Mouse (Mus musculus) hindbrain, embryonic 16.5 days (tissue): ENCODE results near the gene Eed. TPM values are rescaled to one million over a fixed set of nuclear protein-coding genes. Genes with fewer than 3 reads are reported as not detected.

Experiments
- ATAC-seq: fragments of 200-750 bp; cut with Nextera tagmentation; 2 replicates; pipeline ENCODE4 v1.8.0; 2017; ENCODE audit warnings: moderate TSS enrichment, moderate library complexity
- H3K27ac ChIP-seq: fragments of 300-500 bp; sonication (generic); 2 replicates; pipeline ENCODE4 v1.5.1; 2014; ENCODE audit warnings: low read depth, mild to moderate bottlenecking, control low read depth, low read length, moderate library complexity
- H3K27me3 ChIP-seq: fragments of 300-500 bp; sonication (generic); replicated peaks from 2 replicates; pipeline ENCODE4 v1.6.1; 2014; ENCODE audit warnings: low read length; ENCODE audit not compliant: control insufficient read depth, insufficient read depth
- H3K36me3 ChIP-seq: fragments of 300-500 bp; sonication (generic); 2 replicates; pipeline ENCODE4 v1.6.1; 2014; ENCODE audit warnings: mild to moderate bottlenecking, low read length, moderate library complexity, mixed read lengths; ENCODE audit not compliant: control insufficient read depth, insufficient read depth
- H3K4me1 ChIP-seq: fragments of 300-500 bp; sonication (generic); 2 replicates; pipeline ENCODE4 v1.6.1; 2014; ENCODE audit warnings: low read depth, low read length; ENCODE audit not compliant: control insufficient read depth, insufficient read depth
- H3K4me2 ChIP-seq: fragments of 300-500 bp; sonication (generic); 2 replicates; pipeline ENCODE4 v1.6.1; 2014; ENCODE audit warnings: mild to moderate bottlenecking, low read length, control low read depth, moderate library complexity
- H3K4me3 ChIP-seq: fragments of 300-500 bp; sonication (generic); 2 replicates; pipeline ENCODE4 v1.5.1; 2014; ENCODE audit warnings: mild to moderate bottlenecking, low read length, control low read depth, moderate library complexity
- H3K9ac ChIP-seq: fragments of 300-500 bp; sonication (generic); 2 replicates; pipeline ENCODE4 v1.6.1; 2014; ENCODE audit warnings: low read depth, mild to moderate bottlenecking, control low read depth, low read length, moderate library complexity
- H3K9me3 ChIP-seq: fragments of 300-500 bp; sonication (generic); 2 replicates; pipeline ENCODE4 v1.6.1; 2014; ENCODE audit warnings: mild to moderate bottlenecking, low read length, moderate library complexity; ENCODE audit not compliant: control insufficient read depth
- WGBS: fragments of 180-500 bp; shearing (Covaris S2); extraction: QIAGEN DNeasy Blood & Tissue Kit; methylation state at CpG from one replicate; pipeline ENCODE4 v1.1.7; 2014; 5-methylcytosine and 5-hydroxymethylcytosine counted together
- polyA plus RNA-seq: library from polyadenylated mRNA; unstranded; fragments of >200 nt; fragmentation: Nextera tagmentation; extraction: Ambion mirVana; gene quantifications from 2 replicates; pipeline ENCODE4 v1.2.1, GENCODE M21; 2015

The Eed gene
- polyA plus RNA-seq, 1 experiment from 2014 or later = 24.9 TPM

DNA sequence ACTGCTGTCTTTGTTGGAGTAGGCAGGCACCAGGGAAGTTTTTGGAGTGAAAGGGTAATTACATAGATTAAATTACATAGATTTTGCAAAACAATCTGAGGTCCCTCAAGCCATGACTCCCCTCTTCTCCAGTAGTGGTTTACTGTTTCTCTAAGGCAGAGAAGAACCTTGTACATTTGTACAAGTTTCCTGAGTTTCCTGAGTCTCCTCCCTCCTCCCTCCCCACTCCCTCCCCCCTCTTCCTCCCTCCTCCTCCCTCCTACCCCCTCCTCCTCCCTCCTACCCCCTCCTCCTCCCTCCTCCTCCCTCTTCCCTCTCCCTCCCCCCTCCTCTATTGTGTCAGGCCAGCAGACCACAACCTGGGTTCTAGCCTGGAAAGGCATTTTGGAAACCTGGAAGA, 3.6 kb upstream of the Eed start:
- H3K27ac ChIP-seq = no peak overlapping the region
- no peak for ATAC-seq
- no peaks in the 10 kb centered on the region for H3K36me3 ChIP-seq
- peaks cover 5% of the 10 kb centered on the region for H3K4me1 ChIP-seq
- no peak overlapping the region for H3K4me2 ChIP-seq
- H3K4me3 ChIP-seq = no peak overlapping the region
- H3K9ac ChIP-seq = no peak overlapping the region
- H3K27me3 ChIP-seq = no peaks in the 10 kb centered on the region
- no peaks in the 10 kb centered on the region for H3K9me3 ChIP-seq

DNA sequence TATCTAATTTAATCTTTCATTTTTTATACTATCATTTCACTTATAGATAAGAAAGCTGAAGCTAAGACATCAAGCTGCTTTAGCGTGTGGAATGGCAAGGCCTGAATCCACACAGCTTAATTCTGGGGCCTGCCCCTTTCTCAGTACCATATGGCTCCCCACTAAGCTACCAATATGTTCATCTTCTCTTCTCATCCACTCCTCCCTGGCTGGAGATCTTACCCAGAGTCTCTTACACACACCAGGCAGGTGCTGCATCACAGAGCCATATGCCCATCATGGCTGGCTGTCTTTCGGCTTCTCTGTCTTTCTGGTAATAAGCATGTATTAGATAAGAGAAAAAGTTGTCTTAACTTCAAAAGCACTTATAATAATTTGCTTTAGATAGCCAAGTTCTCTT, 2.7 kb upstream of the Eed start:
- Histone ChIP-seq H3K9ac (no peak overlapping the region), H3K4me3 (no peak overlapping the region), H3K4me1 (peaks cover 12% of the 10 kb centered on the region), H3K27me3 (no peaks in the 10 kb centered on the region), H3K36me3 (no peaks in the 10 kb centered on the region), H3K4me2 (no peak overlapping the region), H3K27ac (no peak overlapping the region), H3K9me3 (no peaks in the 10 kb centered on the region)
- WGBS = 88% methylated on average over 2 of the region's 2 CpGs
- ATAC-seq = no peak

DNA sequence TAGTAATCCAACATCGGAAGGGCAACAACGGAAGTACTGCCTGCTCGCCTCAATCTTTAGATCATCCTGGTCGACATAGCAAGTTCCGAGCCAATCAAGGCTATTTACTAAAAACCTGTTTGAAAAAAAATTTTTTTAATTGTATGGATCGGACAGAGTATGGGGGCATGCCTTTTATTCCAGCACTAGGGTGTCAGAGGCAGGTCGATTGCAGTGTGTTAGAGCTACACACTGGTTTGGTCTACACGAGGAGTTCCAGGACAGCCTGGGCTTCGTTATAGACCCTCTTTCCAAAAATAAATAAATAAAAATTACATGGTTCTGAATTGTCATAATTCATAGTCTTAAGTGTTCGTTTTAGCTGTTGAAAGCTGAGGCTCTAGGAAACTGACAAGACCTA, 774 bp upstream of the Eed start:
- Histone ChIP-seq H3K27ac (peak overlapping the region; percentile 100), H3K9me3 (no peaks in the 10 kb centered on the region), H3K36me3 (no peaks in the 10 kb centered on the region), H3K4me2 (peak overlapping the region; percentile 88), H3K4me1 (peaks cover 12% of the 10 kb centered on the region), H3K9ac (peak overlapping the region; percentile 86), H3K4me3 (peak overlapping the region; percentile 88), H3K27me3 (no peaks in the 10 kb centered on the region)
- ATAC-seq = peak; percentile 28; the same call in 1 of the 2 replicates
- WGBS = 14% methylated on average over 10 of the region's 10 CpGs

DNA sequence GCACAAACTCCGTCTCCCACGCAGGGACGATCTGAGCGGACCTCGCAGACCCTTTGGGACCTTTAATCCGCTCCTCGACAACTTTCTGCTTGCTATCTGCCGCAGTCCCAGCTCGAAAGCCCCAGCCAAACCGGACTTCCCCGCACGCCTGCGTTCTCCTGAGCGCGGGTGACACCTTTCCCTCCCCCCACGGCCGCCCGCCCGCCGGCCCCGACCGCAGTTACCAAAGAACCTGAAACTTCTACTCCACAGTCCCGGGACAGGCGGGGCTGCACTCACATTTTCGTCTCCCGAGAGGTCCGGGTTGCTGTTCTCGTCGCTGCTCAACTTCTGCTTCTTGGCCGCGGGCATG, 674 bp downstream of the Eed start:
- H3K27me3 ChIP-seq = no peaks in the 10 kb centered on the region
- H3K36me3 ChIP-seq = peaks cover 9% of the 10 kb centered on the region
- H3K4me3 ChIP-seq = peak overlapping the region; percentile 88
- no peaks in the 10 kb centered on the region for H3K9me3 ChIP-seq
- WGBS = 0% methylated on average over 29 of the region's 31 CpGs
- H3K4me2 ChIP-seq = peak overlapping the region; percentile 88
- H3K4me1 ChIP-seq = peaks cover 12% of the 10 kb centered on the region
- H3K9ac ChIP-seq = peak overlapping the region; percentile 86
- no peak for ATAC-seq
- peak overlapping the region; percentile 100 for H3K27ac ChIP-seq

DNA sequence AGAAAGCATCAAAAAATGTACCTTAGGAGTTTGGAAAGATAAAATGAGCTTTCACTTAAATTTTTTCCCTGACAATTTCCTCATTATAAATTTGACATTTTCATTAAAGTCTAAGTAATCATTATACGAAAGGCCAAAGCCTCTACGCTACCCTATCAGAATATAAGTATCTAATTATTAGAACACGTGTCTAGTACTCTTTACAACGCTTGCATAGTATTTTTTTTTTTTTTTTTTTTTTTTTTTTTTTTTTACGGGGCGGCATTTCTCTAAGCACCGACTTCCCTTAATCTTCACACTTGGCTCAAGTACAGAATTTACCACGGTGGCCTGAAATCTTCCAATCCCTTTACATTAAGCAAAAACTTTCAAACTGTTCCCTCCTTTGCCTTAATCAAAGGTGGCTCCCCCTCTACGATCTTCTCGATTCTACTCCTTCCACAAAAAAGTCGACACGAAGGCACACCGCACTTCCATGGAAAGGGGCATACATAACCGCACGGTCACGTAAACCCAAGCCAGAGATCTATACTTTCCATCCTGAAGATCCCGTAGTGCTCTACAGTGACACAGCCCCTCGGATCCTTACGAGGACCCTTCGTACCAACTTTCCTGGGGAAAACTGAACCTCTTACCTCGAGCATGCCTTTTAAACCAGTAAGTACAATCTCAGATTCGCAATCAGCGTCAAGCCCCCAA, 1.2 kb downstream of the Eed start:
- peaks cover 12% of the 10 kb centered on the region for H3K4me1 ChIP-seq
- H3K27ac ChIP-seq = peak overlapping the region; percentile 100
- ATAC-seq = no peak
- peak overlapping the region; percentile 88 for H3K4me3 ChIP-seq
- H3K9ac ChIP-seq = peak overlapping the region; percentile 86
- 4% methylated on average over 23 of the region's 23 CpGs for WGBS
- H3K9me3 ChIP-seq = no peaks in the 10 kb centered on the region
- H3K4me2 ChIP-seq = peak overlapping the region; percentile 88
- H3K36me3 ChIP-seq = peaks cover 12% of the 10 kb centered on the region
- no peaks in the 10 kb centered on the region for H3K27me3 ChIP-seq

DNA sequence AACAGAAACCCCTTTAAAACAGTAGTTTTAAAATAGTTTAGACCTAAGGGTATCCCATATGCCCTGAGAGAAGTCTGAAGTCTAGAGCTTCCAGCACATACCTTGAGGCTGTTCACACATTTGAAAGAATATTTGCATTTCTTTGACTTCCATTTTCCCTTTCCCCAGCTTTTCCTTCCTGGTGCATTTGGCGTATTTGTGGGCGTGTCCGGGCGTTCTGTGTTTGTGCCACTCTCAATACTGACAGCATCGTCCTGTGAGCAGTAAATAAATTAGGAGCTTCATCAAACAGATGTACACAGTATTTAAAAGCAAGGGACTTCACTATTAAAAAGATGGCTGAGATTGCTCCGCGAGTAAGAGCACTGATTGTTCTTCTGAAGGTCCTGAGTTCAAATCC, 4.0 kb downstream of the Eed start:
- no peak for ATAC-seq
- no peaks in the 10 kb centered on the region for H3K27me3 ChIP-seq
- peaks cover 9% of the 10 kb centered on the region for H3K4me1 ChIP-seq
- no peak overlapping the region for H3K4me2 ChIP-seq
- H3K4me3 ChIP-seq = no peak overlapping the region
- no peak overlapping the region for H3K9ac ChIP-seq
- WGBS = 94% methylated on average over 7 of the region's 7 CpGs
- no peaks in the 10 kb centered on the region for H3K9me3 ChIP-seq
- no peak overlapping the region for H3K27ac ChIP-seq
- H3K36me3 ChIP-seq = peaks cover 16% of the 10 kb centered on the region

DNA sequence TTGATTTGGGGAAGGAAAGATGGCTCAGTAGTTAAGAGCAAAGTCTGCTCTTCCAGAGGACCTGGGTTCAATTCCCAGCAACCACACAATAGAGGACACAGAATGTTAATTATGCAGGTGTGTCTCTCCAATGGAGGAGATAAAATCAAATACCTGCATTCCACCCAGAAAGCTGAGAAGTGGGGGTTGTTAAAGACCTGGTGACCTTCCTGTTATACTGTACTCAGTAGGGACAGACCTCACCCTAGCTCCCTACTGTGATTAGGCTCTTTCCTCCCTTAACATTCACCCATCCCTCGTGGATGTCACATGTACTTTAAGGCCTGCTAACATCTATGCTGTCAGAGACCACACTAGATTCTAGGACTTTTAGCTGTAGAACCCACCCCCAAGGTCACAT, 5.2 kb downstream of the Eed start:
- peaks cover 16% of the 10 kb centered on the region for H3K36me3 ChIP-seq
- H3K4me2 ChIP-seq = no peak overlapping the region
- no peak overlapping the region for H3K27ac ChIP-seq
- WGBS = 83% methylated on average over 1 of the region's 1 CpGs
- H3K9me3 ChIP-seq = no peaks in the 10 kb centered on the region
- no peak overlapping the region for H3K4me3 ChIP-seq
- H3K9ac ChIP-seq = no peak overlapping the region
- no peaks in the 10 kb centered on the region for H3K27me3 ChIP-seq
- no peak for ATAC-seq
- peaks cover 9% of the 10 kb centered on the region for H3K4me1 ChIP-seq

DNA sequence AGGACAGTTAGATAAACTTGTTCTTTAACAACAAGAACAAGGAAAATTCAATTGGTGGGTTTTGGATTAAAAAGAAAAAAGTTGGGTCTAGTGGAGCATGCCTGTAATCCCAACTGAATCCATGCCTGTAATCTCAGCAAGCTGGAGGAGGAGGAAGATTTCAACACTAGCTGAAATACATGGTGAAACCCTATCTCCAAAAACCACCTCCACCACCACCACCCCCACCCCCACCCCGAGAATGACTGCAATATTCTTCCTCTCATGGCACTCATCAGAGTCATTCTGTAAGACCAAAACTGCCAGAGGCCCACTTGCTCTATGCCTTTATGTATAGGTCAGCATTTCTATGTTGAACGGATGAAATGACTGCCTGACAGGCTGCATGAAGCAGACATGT, 13.5 kb downstream of the Eed start:
- Histone ChIP-seq H3K4me3 (no peak overlapping the region), H3K27ac (no peak overlapping the region), H3K9me3 (no peaks in the 10 kb centered on the region), H3K36me3 (peaks cover 13% of the 10 kb centered on the region; the same call in 1 of the 2 replicates), H3K4me2 (no peak overlapping the region), H3K27me3 (no peaks in the 10 kb centered on the region), H3K4me1 (no peaks in the 10 kb centered on the region), H3K9ac (no peak overlapping the region)
- WGBS = 84% methylated on average over 2 of the region's 2 CpGs
- ATAC-seq = no peak

DNA sequence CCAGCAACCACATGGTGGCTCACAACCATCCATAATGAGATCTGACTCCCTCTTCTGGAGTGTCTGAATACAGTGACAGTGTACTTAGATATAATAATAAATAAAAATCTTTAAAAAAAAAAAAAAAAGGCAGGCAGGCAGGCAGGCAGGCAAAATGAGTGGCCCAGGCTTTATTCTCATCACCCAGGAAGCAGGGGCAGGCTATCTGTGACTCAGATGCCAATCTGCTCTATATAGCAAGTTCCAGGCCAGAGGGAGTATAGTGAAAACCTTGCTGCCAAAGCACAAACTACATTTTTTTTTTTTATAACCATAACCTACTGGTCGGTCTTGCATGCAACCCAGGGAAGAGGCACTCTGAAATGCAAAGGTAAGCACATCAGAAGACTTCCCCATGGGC, 14.0 kb downstream of the Eed start:
- Histone ChIP-seq H3K4me2 (no peak overlapping the region), H3K9me3 (no peaks in the 10 kb centered on the region), H3K27ac (no peak overlapping the region), H3K27me3 (no peaks in the 10 kb centered on the region), H3K36me3 (peaks cover 13% of the 10 kb centered on the region; the same call in 1 of the 2 replicates), H3K4me1 (no peaks in the 10 kb centered on the region), H3K4me3 (no peak overlapping the region), H3K9ac (no peak overlapping the region)
- 96% methylated on average over 1 of the region's 1 CpGs for WGBS
- ATAC-seq = no peak

DNA sequence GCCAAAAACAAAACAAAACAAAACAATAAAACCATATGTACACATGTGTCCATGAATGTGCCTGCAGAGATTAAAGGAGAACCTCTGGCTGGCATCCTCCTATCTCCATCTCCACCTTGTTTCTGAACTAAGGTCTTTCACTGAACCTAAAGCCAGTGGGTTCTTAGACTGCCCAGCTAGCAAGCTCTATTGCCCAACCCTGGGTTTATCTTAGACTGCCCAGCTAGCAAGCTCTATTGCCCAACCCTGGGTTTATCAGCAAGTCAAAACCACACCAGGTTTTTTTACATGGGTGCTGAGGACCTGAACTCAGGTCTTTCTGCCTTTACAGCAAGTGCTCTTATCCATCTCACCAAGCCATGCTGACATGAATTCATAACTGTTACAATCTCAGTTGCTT, 17.6 kb downstream of the Eed start:
- Histone ChIP-seq H3K9ac (no peak overlapping the region), H3K9me3 (no peaks in the 10 kb centered on the region), H3K4me2 (no peak overlapping the region), H3K27ac (no peak overlapping the region), H3K4me3 (no peak overlapping the region), H3K36me3 (peaks cover 8% of the 10 kb centered on the region), H3K27me3 (no peaks in the 10 kb centered on the region), H3K4me1 (no peaks in the 10 kb centered on the region)
- ATAC-seq = no peak
